Mouse (Mus musculus) forebrain, embryonic 11.5 days (tissue): ENCODE data around the gene Lbh. TPM values are rescaled to one million over a fixed set of nuclear protein-coding genes. Genes with fewer than 3 reads are reported as not detected.

Source experiments
- ATAC-seq: fragments of 200-750 bp; cut with Nextera tagmentation; replicated peaks from 2 replicates; pipeline ENCODE4 v1.8.0; 2017; ENCODE audit warnings: moderate TSS enrichment; ENCODE audit not compliant: low FRiP score
- DNase-seq: peaks from one replicate; pipeline ENCODE4 v3.0.0-alpha.2; 2017; ENCODE audit warnings: low spot score
- H3K27ac ChIP-seq: fragments of 300-500 bp; sonication (generic); 2 replicates; pipeline ENCODE4 v1.5.1; 2014; ENCODE audit warnings: low read depth, low read length
- H3K27me3 ChIP-seq: fragments of 300-500 bp; sonication (generic); 2 replicates; pipeline ENCODE4 v1.6.1; 2014; ENCODE audit warnings: mild to moderate bottlenecking, low read length, mixed read lengths; ENCODE audit not compliant: control insufficient read depth, insufficient read depth
- H3K36me3 ChIP-seq: fragments of 300-500 bp; sonication (generic); 2 replicates; pipeline ENCODE4 v1.6.1; 2014; ENCODE audit warnings: mild to moderate bottlenecking, low read length, moderate library complexity, mixed read lengths; ENCODE audit not compliant: control insufficient read depth, insufficient read depth
- H3K4me1 ChIP-seq: fragments of 300-500 bp; sonication (generic); replicated peaks from 2 replicates; pipeline ENCODE4 v1.6.1; 2014; ENCODE audit warnings: low read length, mixed read lengths; ENCODE audit not compliant: control insufficient read depth, insufficient read depth
- H3K4me2 ChIP-seq: fragments of 300-500 bp; sonication (generic); 2 replicates; pipeline ENCODE4 v1.6.1; 2014; ENCODE audit warnings: low read depth, mild to moderate bottlenecking, low read length, moderate library complexity, mixed read lengths; ENCODE audit not compliant: severe bottlenecking
- H3K4me3 ChIP-seq: fragments of 300-500 bp; sonication (generic); 2 replicates; pipeline ENCODE4 v1.5.1; 2014; ENCODE audit warnings: low read depth, low read length
- H3K9ac ChIP-seq: fragments of 300-500 bp; sonication (generic); 2 replicates; pipeline ENCODE4 v1.6.1; 2014; ENCODE audit warnings: low read length
- H3K9me3 ChIP-seq: fragments of 300-500 bp; sonication (generic); 2 replicates; pipeline ENCODE4 v1.6.1; 2016; ENCODE audit warnings: low read length, mixed read lengths; ENCODE audit not compliant: control insufficient read depth
- WGBS: fragments of 180-500 bp; shearing (Covaris S2); extraction: QIAGEN DNeasy Blood & Tissue Kit; methylation state at CpG from one replicate; pipeline ENCODE4 v1.1.7; 2014; 5-methylcytosine and 5-hydroxymethylcytosine counted together
- polyA plus RNA-seq: library from polyadenylated mRNA; unstranded; fragments of >200 nt; fragmentation: Nextera tagmentation; extraction: Ambion mirVana; gene quantifications from 2 replicates; pipeline ENCODE4 v1.2.1, GENCODE M21; 2014

Lbh gene
- polyA plus RNA-seq, 1 experiment from 2014 or later, result 2.9 TPM

DNA sequence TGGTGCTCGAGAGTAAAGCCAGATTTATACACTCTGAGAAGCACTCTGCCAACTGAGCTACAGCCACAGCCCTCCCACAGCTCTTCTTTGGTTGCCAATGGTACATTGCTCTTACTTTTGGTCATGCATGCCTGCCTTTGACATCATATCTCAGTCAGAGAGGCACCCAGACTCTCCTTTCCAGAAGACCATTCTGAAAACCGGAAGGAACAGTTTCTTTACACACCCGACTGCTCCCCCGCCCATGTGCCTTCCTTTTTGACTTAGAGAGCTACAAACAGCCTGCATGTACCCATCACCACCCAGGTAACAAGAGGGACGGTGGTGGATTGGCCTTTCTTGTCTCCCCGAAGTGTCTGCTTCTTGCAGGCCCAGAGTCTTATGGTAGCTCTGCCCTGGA lies 7.0 kb downstream of the Lbh start:
- Histone ChIP-seq H3K4me2 (no peak overlapping the region), H3K4me1 (peaks cover 9% of the 10 kb centered on the region; the same call in 1 of the 2 replicates)
- WGBS, result 89% methylated on average over 6 of the region's 6 CpGs

DNA sequence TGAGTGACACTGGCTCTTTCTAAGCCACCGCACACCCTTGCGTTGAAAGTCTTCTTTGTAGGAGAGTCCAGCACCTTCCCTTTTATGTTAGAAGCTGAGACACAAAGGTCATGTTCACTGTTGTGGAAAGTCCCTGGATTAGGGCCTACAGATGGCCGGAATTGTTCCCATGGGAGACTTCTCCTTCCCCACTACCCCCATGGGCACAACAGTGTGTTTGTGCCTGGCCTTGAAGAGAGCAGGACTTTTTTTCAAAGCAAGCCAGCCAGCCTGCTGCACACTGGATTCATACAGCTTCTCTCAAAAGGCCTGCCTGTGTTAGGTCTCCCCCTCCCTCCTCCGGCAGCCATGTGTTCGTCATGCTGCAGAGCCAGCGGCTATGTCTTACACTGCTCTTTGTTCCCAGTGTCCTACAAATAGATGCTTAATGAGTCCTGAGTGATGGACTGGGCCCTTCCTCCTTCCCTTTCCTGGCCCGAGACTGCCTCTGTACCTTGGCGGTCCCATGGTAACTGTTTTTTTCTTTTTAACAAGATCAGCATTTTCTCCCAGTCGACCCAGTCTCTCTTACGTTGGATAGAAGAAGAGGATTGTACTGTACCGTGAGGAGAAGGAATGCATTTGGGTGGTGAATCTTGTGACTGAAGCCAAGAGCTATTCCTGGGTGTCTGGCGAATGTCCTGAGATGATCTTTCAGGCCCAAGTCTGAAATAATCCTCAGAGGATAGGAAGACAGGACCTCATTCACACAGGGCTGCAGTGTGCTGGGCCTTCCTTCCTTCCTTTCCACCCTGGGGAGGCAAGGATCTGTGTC lies 7.9 kb downstream of the Lbh start:
- H3K9ac ChIP-seq, result peak overlapping the region; percentile 49
- ATAC-seq, result peak; percentile 93
- H3K27me3 ChIP-seq, result no peaks in the 10 kb centered on the region
- H3K9me3 ChIP-seq, result no peaks in the 10 kb centered on the region
- H3K4me1 ChIP-seq, result peaks cover 7% of the 10 kb centered on the region; the same call in 1 of the 2 replicates
- peak; percentile 69 for DNase-seq
- no peak overlapping the region for H3K4me3 ChIP-seq
- H3K4me2 ChIP-seq, result no peak overlapping the region
- peak overlapping the region; percentile 80 for H3K27ac ChIP-seq
- H3K36me3 ChIP-seq, result no peaks in the 10 kb centered on the region
- 35% methylated on average over 12 of the region's 12 CpGs for WGBS

More for the DNA sequence above, 7.0 kb downstream of the Lbh start:
- Histone ChIP-seq H3K9ac (no peak overlapping the region), H3K36me3 (no peaks in the 10 kb centered on the region), H3K27ac (peak overlapping the region; percentile 80), H3K9me3 (no peaks in the 10 kb centered on the region), H3K4me3 (no peak overlapping the region), H3K27me3 (no peaks in the 10 kb centered on the region)
- peak; percentile 38 for DNase-seq
- ATAC-seq, result no peak

GRCm38 (mm10) chr17:72926994-72927393 lies 8.9 kb downstream of the Lbh start:
- no peak overlapping the region for H3K4me2 ChIP-seq
- H3K9ac ChIP-seq, result no peak overlapping the region
- no peak for DNase-seq
- no peak for ATAC-seq
- H3K36me3 ChIP-seq, result no peaks in the 10 kb centered on the region
- no peak overlapping the region for H3K27ac ChIP-seq
- 93% methylated on average over 8 of the region's 8 CpGs for WGBS
- H3K4me1 ChIP-seq, result peaks cover 7% of the 10 kb centered on the region; the same call in 1 of the 2 replicates
- no peak overlapping the region for H3K4me3 ChIP-seq
- no peaks in the 10 kb centered on the region for H3K27me3 ChIP-seq
- no peaks in the 10 kb centered on the region for H3K9me3 ChIP-seq

DNA sequence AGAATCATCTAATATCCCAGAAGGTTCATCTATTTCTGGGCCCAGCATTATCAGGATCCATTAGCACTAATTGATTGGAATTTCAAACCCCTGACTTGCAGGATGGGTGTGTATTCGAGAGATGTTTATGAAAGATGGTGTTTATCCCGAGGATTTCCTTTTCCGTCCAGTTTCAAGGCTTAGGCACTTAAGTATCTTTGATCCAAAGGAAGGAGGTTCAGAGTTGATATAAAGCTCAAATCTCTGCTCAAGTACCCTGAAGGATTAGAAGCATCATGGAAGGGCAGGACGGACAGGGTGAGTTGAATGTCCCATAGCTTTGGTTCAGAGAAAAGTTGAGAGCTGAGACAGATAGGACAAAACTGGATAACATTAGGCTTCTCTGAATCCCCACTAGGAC lies 15.0 kb downstream of the Lbh start:
- Histone ChIP-seq H3K4me1 (0 out of 2 replicates have a peak, but pooled peaks cover 3% of the 10 kb centered on the region), H3K27ac (no peak overlapping the region), H3K4me2 (no peak overlapping the region), H3K27me3 (no peaks in the 10 kb centered on the region), H3K9ac (no peak overlapping the region), H3K9me3 (no peaks in the 10 kb centered on the region), H3K36me3 (no peaks in the 10 kb centered on the region), H3K4me3 (no peak overlapping the region)
- no peak for DNase-seq
- 91% methylated on average over 4 of the region's 4 CpGs for WGBS
- no peak for ATAC-seq

- DNase-seq (no peak), ATAC-seq (no peak)
- H3K4me3 ChIP-seq, result no peak overlapping the region
- no peaks in the 10 kb centered on the region for H3K9me3 ChIP-seq
- no peaks in the 10 kb centered on the region for H3K36me3 ChIP-seq
- H3K9ac ChIP-seq, result no peak overlapping the region
- no peak overlapping the region for H3K4me2 ChIP-seq
- 68% methylated on average over 2 of the region's 2 CpGs for WGBS
- no peaks in the 10 kb centered on the region for H3K27me3 ChIP-seq
- no peak overlapping the region for H3K27ac ChIP-seq
- H3K4me1 ChIP-seq, result 0 out of 2 replicates have a peak, but pooled peaks cover 3% of the 10 kb centered on the region
These were observed 16.0 kb downstream of the Lbh start for GRCm38 (mm10) chr17:72934146-72934545.

GRCm38 (mm10) chr17:72934653-72935052 lies 16.5 kb downstream of the Lbh start:
- 38% methylated on average over 3 of the region's 3 CpGs for WGBS
- Histone ChIP-seq H3K27ac (no peak overlapping the region), H3K4me1 (0 out of 2 replicates have a peak, but pooled peaks cover 3% of the 10 kb centered on the region), H3K36me3 (no peaks in the 10 kb centered on the region; the same call in 1 of the 2 replicates), H3K27me3 (no peaks in the 10 kb centered on the region), H3K4me3 (no peak overlapping the region), H3K4me2 (no peak overlapping the region), H3K9me3 (no peaks in the 10 kb centered on the region), H3K9ac (no peak overlapping the region)
- no peak for DNase-seq
- ATAC-seq, result no peak

DNA sequence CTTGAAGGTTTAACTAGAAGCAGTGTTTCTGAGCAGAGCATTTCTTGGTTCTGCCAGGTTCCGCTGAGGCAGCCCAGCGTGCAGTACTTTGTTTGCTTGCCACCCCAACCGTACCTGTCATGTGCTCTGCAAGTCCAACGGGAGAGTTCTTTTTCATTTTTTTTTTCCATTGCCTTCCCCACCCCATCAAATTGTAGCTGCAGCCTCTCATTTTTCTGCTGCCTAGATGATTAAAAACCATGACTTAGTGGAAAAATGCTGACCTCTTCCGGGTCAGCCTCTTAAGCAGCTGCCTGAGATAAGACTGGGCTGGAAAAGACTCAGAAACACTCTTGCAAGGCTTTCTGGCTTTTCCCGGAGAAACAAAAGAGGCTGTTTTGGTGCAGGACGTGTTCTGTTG lies 17.8 kb downstream of the Lbh start:
- no peaks in the 10 kb centered on the region for H3K27me3 ChIP-seq
- H3K4me1 ChIP-seq, result 0 out of 2 replicates have a peak, but pooled peaks cover 3% of the 10 kb centered on the region
- H3K4me2 ChIP-seq, result no peak overlapping the region
- no peak overlapping the region for H3K27ac ChIP-seq
- H3K36me3 ChIP-seq, result peaks cover 6% of the 10 kb centered on the region; the same call in 1 of the 2 replicates
- DNase-seq, result no peak
- no peak for ATAC-seq
- 71% methylated on average over 7 of the region's 7 CpGs for WGBS
- no peaks in the 10 kb centered on the region; the same call in 1 of the 2 replicates for H3K9me3 ChIP-seq
- no peak overlapping the region for H3K4me3 ChIP-seq
- H3K9ac ChIP-seq, result no peak overlapping the region

DNA sequence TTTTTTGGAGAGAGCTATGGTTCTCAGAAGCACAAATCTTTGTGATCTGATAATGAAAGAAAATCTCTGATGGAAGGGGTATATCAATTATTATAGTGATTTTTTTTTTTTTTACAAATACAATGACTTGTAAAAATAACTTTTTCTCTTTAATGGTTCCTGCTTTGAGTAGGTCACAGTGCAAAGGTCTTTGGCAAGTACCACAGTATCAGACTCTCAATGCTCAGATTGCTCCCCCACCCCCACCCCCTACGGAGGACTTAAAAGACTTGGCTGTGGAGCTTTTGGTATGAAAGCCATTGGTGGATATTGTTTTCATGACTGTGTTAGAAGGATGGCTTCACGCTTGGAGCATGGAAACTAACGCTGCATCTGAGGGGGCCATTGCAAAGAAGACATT lies 18.2 kb downstream of the Lbh start:
- H3K27me3 ChIP-seq, result no peaks in the 10 kb centered on the region
- 85% methylated on average over 3 of the region's 3 CpGs for WGBS
- no peak overlapping the region for H3K9ac ChIP-seq
- ATAC-seq (no peak), DNase-seq (no peak)
- no peak overlapping the region for H3K27ac ChIP-seq
- H3K36me3 ChIP-seq, result peaks cover 6% of the 10 kb centered on the region; the same call in 1 of the 2 replicates
- 0 out of 2 replicates have a peak, but pooled peaks cover 3% of the 10 kb centered on the region for H3K4me1 ChIP-seq
- no peak overlapping the region for H3K4me2 ChIP-seq
- H3K9me3 ChIP-seq, result no peaks in the 10 kb centered on the region; the same call in 1 of the 2 replicates
- H3K4me3 ChIP-seq, result no peak overlapping the region
